Mouse (Mus musculus): ENCODE data around the gene B230118H07Rik. TPM values are rescaled to one million over a fixed set of nuclear protein-coding genes. Genes with fewer than 3 reads are reported as not detected.
A peak's percentile ranks its signal among the peaks of the same experiment; 100 is the strongest.
"Not testable (repeated sequence)": the region's sequence is repeated elsewhere in the genome, so short reads cannot be mapped to it uniquely, and the experiment has no call there.

Gene B230118H07Rik
- polyA plus RNA-seq, 1 experiment = 3.3 TPM

GRCm38 (mm10) chr2:101548866-101549265 lies 100.5 kb downstream of the B230118H07Rik start:
- DNase-seq = no peak

DNA sequence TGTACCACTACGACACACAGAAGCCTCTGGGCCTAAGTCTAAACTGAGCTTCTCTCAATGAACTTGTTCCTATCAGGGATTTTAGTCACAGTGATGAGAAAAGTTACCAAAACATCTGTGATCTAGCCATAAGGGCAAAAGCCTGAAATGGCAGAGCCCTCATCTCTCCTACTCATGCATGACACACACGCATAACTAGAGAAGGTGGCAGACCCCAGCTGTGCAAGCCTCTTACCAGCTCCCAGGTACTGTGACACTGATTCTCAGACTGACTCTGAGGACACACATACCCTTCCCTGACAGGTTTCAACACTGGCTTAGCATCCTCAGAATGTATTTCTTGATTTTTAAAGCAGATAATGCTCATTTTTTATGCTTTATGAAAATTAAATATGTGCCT lies 103.7 kb downstream of the B230118H07Rik start:
- Histone ChIP-seq H3K4me3 (replicated peaks; ENCODE audit: extremely low read depth, low read depth, low read length) (no peak overlapping the region), H3K4me1 (ENCODE audit: control insufficient read depth, insufficient read depth, low read length) (no peaks in the 10 kb centered on the region)
- no peak for DNase-seq
- TF ChIP-seq CTCF (IDR thresholded peaks at IDR 0.05; ENCODE audit: insufficient read depth, low read length) (no peak), POLR2A (IDR thresholded peaks at IDR 0.05; ENCODE audit: borderline replicate concordance, extremely low read depth, low read depth, low read length) (no peak)
- WGBS = 83% methylated on average over 2 of the region's 2 CpGs

More at GRCm38 (mm10) chr2:101548866-101549265, 100.5 kb downstream of the B230118H07Rik start:
- Histone ChIP-seq H3K4me1 (ENCODE audit: control insufficient read depth, insufficient read depth, low read length) (no peaks in the 10 kb centered on the region), H3K4me3 (replicated peaks; ENCODE audit: extremely low read depth, low read depth, low read length) (no peak overlapping the region)
- TF ChIP-seq POLR2A (IDR thresholded peaks at IDR 0.05; ENCODE audit: borderline replicate concordance, extremely low read depth, low read depth, low read length) = no peak
- no peak for TF ChIP-seq CTCF (IDR thresholded peaks at IDR 0.05; ENCODE audit: insufficient read depth, low read length)
- 73% methylated on average over 6 of the region's 6 CpGs for WGBS

DNA sequence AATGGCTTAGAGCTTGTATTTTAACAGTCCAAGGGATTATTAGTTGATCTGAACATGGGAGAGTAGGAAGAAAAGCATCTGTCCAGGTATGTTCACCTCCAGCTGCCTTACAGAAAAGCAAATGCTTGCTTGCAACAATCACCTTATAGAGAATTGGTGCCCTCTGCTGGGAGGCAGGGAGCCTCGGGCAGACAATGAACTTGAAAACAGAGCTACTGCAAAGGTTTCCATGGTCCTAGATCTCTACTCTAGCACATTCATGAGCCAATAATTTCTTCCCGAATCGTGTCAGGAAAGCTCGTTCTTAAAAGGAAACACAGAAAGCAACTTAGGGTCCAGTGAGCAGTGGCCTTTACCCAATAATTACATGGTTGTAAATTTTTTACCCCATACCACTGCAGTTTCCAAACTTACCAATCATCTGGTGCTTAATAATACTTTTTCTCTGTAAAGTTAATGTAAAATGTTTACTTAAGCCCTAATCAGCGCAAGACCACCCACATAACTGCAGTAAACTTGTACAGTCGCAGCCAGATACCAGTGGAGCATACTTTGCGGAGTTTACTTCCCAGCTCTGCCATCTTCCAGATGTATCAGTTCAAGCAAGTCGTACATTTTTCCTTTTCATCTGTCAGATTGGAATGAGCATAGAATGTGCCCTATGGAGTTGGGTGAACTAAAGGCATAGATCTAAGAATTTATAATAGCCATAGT lies 105.5 kb downstream of the B230118H07Rik start:
- WGBS = 48% methylated on average over 8 of the region's 8 CpGs
- Histone ChIP-seq H3K4me1 (ENCODE audit: control insufficient read depth, insufficient read depth, low read length) (no peaks in the 10 kb centered on the region), H3K4me3 (replicated peaks; ENCODE audit: extremely low read depth, low read depth, low read length) (no peak overlapping the region)
- DNase-seq = no peak
- no peak for TF ChIP-seq CTCF (IDR thresholded peaks at IDR 0.05; ENCODE audit: insufficient read depth, low read length)
- TF ChIP-seq POLR2A (IDR thresholded peaks at IDR 0.05; ENCODE audit: borderline replicate concordance, extremely low read depth, low read depth, low read length) = no peak

DNA sequence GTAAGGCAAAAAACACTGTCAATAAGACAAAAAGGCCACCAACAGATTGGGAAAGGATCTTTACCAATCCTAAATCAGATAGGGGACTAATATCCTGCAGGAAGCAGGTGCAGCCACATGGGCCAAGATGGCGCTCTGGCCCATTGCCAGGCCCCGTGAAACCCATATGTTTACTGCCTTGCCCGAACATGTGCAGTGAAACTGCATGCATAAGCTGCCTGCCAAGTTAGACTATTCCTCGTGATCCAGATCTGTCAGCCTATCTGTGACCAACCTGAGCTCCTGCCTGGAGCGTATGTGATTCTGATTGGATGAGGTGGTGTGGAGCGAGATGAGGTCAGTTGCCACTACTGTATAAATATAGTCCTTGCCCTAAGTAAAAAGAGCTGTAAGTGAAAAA lies 112.4 kb downstream of the B230118H07Rik start:
- 74% methylated on average over 6 of the region's 6 CpGs for WGBS
- H3K4me3 ChIP-seq (replicated peaks; ENCODE audit: extremely low read depth, low read depth, low read length); H3K4me1 ChIP-seq (ENCODE audit: control insufficient read depth, insufficient read depth, low read length); DNase-seq: not testable (repeated sequence)

DNA sequence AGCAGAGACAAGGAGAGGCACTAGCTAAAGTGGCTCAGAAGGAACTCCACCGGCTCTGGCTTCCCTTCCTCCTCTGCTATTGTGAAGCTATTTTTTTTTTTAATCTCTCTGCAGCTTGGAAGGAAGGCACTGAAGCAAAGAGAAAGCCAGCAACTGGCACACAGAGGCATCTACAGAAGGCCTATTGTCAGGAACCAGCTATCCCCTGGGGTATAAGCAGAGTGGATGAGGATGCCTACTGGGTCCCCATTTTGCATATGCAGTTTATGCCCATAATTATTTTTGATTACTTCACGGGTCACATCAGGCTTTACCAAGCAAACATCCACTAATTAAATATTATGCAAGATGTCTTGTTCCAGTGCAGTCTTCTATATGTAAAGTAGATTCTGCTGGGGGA lies 115.6 kb downstream of the B230118H07Rik start:
- 50% methylated on average over 2 of the region's 2 CpGs for WGBS
- TF ChIP-seq CTCF (IDR thresholded peaks at IDR 0.05; ENCODE audit: insufficient read depth, low read length) = no peak
- TF ChIP-seq POLR2A (IDR thresholded peaks at IDR 0.05; ENCODE audit: borderline replicate concordance, extremely low read depth, low read depth, low read length) = no peak
- H3K4me3 ChIP-seq (replicated peaks; ENCODE audit: extremely low read depth, low read depth, low read length) = no peak overlapping the region
- no peaks in the 10 kb centered on the region for H3K4me1 ChIP-seq (ENCODE audit: control insufficient read depth, insufficient read depth, low read length)
- DNase-seq = no peak

- TF ChIP-seq CTCF (IDR thresholded peaks at IDR 0.05; ENCODE audit: insufficient read depth, low read length) = peak; percentile 15; the same call in 1 of the 2 replicates
- TF ChIP-seq POLR2A (IDR thresholded peaks at IDR 0.05; ENCODE audit: borderline replicate concordance, extremely low read depth, low read depth, low read length) = no peak
- 65% methylated on average over 6 of the region's 6 CpGs for WGBS
- DNase-seq = no peak
- Histone ChIP-seq H3K4me3 (replicated peaks; ENCODE audit: extremely low read depth, low read depth, low read length) (no peak overlapping the region), H3K4me1 (ENCODE audit: control insufficient read depth, insufficient read depth, low read length) (no peaks in the 10 kb centered on the region)
Observed at GRCm38 (mm10) chr2:101525503-101526381, 123.6 kb downstream of the B230118H07Rik start.

DNA sequence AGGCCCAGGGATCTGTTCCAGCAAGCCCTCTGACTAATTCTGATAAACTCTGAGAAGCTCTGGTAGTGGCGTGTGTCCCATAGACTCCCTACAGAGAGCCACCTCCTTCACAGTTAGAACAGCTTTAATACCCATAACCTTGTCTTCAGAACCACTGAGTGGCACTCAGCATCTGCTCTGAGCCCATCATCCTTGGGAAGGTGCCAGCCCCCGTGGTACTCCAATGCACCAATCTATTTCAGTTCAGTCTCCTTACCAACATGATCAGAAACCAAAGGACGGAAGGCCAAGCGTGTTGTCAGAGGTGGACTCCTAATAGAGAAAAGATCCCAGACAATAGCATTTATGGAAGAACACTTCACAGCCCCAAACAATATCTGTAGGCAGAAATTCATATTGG lies 124.2 kb downstream of the B230118H07Rik start:
- TF ChIP-seq CTCF (IDR thresholded peaks at IDR 0.05; ENCODE audit: insufficient read depth, low read length) (no peak), POLR2A (IDR thresholded peaks at IDR 0.05; ENCODE audit: borderline replicate concordance, extremely low read depth, low read depth, low read length) (no peak)
- Histone ChIP-seq H3K4me3 (replicated peaks; ENCODE audit: extremely low read depth, low read depth, low read length) (no peak overlapping the region), H3K4me1 (ENCODE audit: control insufficient read depth, insufficient read depth, low read length) (no peaks in the 10 kb centered on the region)
- no peak for DNase-seq
- 85% methylated on average over 4 of the region's 4 CpGs for WGBS

DNA sequence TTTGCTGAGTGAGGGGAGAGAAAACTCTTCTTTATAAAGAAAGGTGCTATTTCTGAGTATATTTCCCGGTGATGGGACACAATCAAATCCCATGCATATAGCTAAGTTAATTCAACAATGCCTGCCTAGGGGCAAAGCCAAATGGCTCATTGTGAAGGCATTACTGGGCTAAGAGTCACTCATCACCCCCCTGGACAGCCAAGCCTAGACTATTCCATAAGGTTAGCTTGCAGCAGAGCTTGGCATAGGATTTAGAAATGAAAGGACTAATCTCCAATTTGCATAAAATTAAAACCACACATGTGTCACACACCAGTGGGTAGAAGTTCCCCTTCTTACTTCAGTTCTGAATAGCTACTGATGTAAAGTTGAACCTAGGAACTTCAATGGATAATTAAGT lies 128.8 kb downstream of the B230118H07Rik start:
- TF ChIP-seq CTCF (IDR thresholded peaks at IDR 0.05; ENCODE audit: insufficient read depth, low read length) = no peak
- no peak for TF ChIP-seq POLR2A (IDR thresholded peaks at IDR 0.05; ENCODE audit: borderline replicate concordance, extremely low read depth, low read depth, low read length)
- no peak for DNase-seq
- H3K4me3 ChIP-seq (replicated peaks; ENCODE audit: extremely low read depth, low read depth, low read length) = no peak overlapping the region
- 78% methylated on average over 1 of the region's 1 CpGs for WGBS
- H3K4me1 ChIP-seq (ENCODE audit: control insufficient read depth, insufficient read depth, low read length) = no peaks in the 10 kb centered on the region

- Histone ChIP-seq H3K4me1 (ENCODE audit: control insufficient read depth, insufficient read depth, low read length) (no peaks in the 10 kb centered on the region), H3K4me3 (replicated peaks; ENCODE audit: extremely low read depth, low read depth, low read length) (no peak overlapping the region)
- DNase-seq = no peak
- TF ChIP-seq POLR2A (IDR thresholded peaks at IDR 0.05; ENCODE audit: borderline replicate concordance, extremely low read depth, low read depth, low read length) (no peak), CTCF (IDR thresholded peaks at IDR 0.05; ENCODE audit: insufficient read depth, low read length) (no peak)
- WGBS = 71% methylated on average over 1 of the region's 1 CpGs
Observed at GRCm38 (mm10) chr2:101519928-101520327, 129.4 kb downstream of the B230118H07Rik start.

Other genes starting within 250 kb of the B230118H07Rik start
- gene Rag2, start 24.8 kb downstream of the B230118H07Rik start, polyA plus RNA-seq (2012; rRNA removed) = not detected in 2 replicates
- 0.02 TPM in 1 of 2 replicates, not detected in the other for gene Rag1, start within 50 bp of the B230118H07Rik start, polyA plus RNA-seq (2012; rRNA removed)
- 9.7 and 12.5 TPM in 2 replicates for gene Traf6, start 28.9 kb upstream of the B230118H07Rik start, polyA plus RNA-seq (2012; rRNA removed)
- 28.5 and 32.3 TPM in 2 replicates for gene Prr5l, start 233.5 kb upstream of the B230118H07Rik start, polyA plus RNA-seq (2012; rRNA removed)
- gene Commd9, start 236.7 kb upstream of the B230118H07Rik start, polyA plus RNA-seq (2012; rRNA removed) = 35.4 and 35.6 TPM in 2 replicates

Measured in lung, adult 2 months (tissue).